Mouse (Mus musculus) bone marrow macrophage, adult 2 months (primary cell): Measurements from ENCODE around the gene Kat14.

Experiments
- CTCF ChIP-seq: IDR thresholded peaks from 2 replicates; pipeline ENCODE4 v1.5.1; 2012; ENCODE audit warnings: low read depth, mild to moderate bottlenecking, low read length, moderate library complexity
- POLR2A ChIP-seq: IDR thresholded peaks from 2 replicates; pipeline ENCODE4 v1.6.1; 2012; ENCODE audit warnings: mild to moderate bottlenecking, low read depth, low read length, borderline replicate concordance

GRCm38 (mm10) chr2:144373063-144373462 lies 4.3 kb downstream of the Kat14 start:
- TF ChIP-seq POLR2A (no peak), CTCF (no peak)
